Mouse (Mus musculus): ENCODE data around the gene Csrnp1. TPM values are rescaled to one million over a fixed set of nuclear protein-coding genes. Genes with fewer than 3 reads are reported as not detected.

The Csrnp1 gene
- polyA plus RNA-seq, 1 experiment from 2014 or later, result 1.6 TPM

- peaks cover 35% of the 10 kb centered on the region for H3K4me1 ChIP-seq (replicated peaks; ENCODE audit: control insufficient read depth, insufficient read depth, low read length)
- under 1% methylated on average over 63 of the region's 79 CpGs for WGBS
Observed at GRCm38 (mm10) chr9:119983585-119984535, 598 bp downstream of the Csrnp1 start.

DNA sequence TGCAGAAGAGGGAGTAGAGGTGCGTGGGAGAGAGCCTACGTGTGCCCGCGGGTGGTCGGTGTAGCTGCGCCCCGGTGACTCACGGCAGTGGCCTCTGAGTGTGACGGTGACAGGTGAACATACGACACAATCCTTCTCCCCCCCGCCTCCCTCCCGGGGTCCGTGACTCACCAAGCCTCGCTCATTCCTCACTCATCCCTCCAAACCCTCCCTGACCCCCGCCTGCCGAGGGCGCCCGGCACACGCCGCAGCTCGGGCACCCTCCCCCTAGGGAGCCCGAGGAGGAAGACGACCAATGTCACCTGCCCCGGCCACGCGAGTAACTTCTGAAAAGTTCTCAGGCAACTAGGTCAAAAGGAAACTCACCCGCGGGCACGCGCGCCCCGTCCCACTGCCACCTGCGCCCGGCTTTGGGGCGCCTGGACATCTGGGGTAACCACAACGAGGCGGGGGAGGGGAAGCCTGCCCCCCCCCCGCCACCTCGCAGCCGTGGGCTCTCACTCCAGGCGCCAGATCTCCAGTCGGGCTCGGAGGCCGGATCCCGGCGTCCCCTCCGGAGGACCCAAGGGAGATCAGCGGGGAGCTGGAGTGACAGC is 1.4 kb downstream of the Csrnp1 start:
- Histone ChIP-seq H3K27me3 (ENCODE audit: control insufficient read depth, insufficient read depth, low read length) (peaks cover 5% of the 10 kb centered on the region; the same call in 1 of the 2 replicates), H3K9me3 (ENCODE audit: control insufficient read depth, low read length) (no peaks in the 10 kb centered on the region), H3K9ac (ENCODE audit: low read length) (peak overlapping the region; percentile 58), H3K27ac (ENCODE audit: low read depth, low read length) (no peak overlapping the region), H3K36me3 (ENCODE audit: control insufficient read depth, insufficient read depth, low read length) (no peaks in the 10 kb centered on the region), H3K4me2 (ENCODE audit: low read depth, low read length, severe bottlenecking) (peak overlapping the region; percentile 94), H3K4me3 (ENCODE audit: low read depth, low read length) (peak overlapping the region; percentile 55), H3K4me1 (replicated peaks; ENCODE audit: control insufficient read depth, insufficient read depth, low read length) (peaks cover 35% of the 10 kb centered on the region)
- DNase-seq (ENCODE audit: low spot score) (peak; percentile 60), ATAC-seq (replicated peaks; ENCODE audit: low FRiP score) (peak; percentile 8; the same call in 1 of the 2 replicates)
- WGBS, result 1% methylated on average over 47 of the region's 48 CpGs

More at GRCm38 (mm10) chr9:119983585-119984535, 598 bp downstream of the Csrnp1 start:
- no peaks in the 10 kb centered on the region for H3K36me3 ChIP-seq (ENCODE audit: control insufficient read depth, insufficient read depth, low read length)
- peaks cover 5% of the 10 kb centered on the region; the same call in 1 of the 2 replicates for H3K27me3 ChIP-seq (ENCODE audit: control insufficient read depth, insufficient read depth, low read length)
- H3K4me2 ChIP-seq (ENCODE audit: low read depth, low read length, severe bottlenecking), result peak overlapping the region; percentile 94
- ATAC-seq (replicated peaks; ENCODE audit: low FRiP score) (peak; percentile 76), DNase-seq (ENCODE audit: low spot score) (peak; percentile 88)
- peak overlapping the region; percentile 55 for H3K4me3 ChIP-seq (ENCODE audit: low read depth, low read length)
- H3K27ac ChIP-seq (ENCODE audit: low read depth, low read length), result no peak overlapping the region
- no peaks in the 10 kb centered on the region for H3K9me3 ChIP-seq (ENCODE audit: control insufficient read depth, low read length)
- peak overlapping the region; percentile 58 for H3K9ac ChIP-seq (ENCODE audit: low read length)

DNA sequence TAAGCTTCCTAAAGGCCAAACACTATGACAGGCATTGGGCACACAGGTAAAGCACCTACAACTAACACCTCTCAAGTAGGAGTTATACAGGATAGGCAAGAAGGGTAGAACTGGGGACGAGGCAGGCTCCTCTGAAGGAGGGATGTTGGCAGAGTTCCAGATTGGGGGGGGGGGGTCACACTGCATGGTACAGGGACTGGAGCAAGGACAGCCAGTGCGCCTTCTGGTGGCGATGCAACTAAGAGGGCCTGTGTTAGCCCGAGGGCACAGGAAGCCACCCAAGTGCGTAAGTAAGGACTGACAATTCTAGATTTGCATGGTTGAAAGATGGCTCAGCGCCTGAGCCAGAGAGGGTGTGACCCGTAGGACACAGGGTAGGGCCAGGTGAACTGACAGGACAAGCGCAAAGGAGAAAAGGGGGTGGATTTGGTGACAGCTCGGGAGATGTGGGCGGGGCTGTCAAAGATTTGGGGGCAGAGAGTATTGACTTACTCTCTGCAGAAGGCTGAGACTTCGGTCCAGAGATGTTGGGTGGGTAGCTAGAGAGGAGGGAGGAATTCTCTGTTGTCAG is 2.1 kb downstream of the Csrnp1 start:
- 2% methylated on average over 11 of the region's 11 CpGs for WGBS
- DNase-seq (ENCODE audit: low spot score) (peak; percentile 75), ATAC-seq (replicated peaks; ENCODE audit: low FRiP score) (peak; percentile 25; the same call in 1 of the 2 replicates)
- Histone ChIP-seq H3K4me3 (ENCODE audit: low read depth, low read length) (peak overlapping the region; percentile 55), H3K27ac (ENCODE audit: low read depth, low read length) (peak overlapping the region; percentile 75; the same call in 1 of the 2 replicates), H3K4me2 (ENCODE audit: low read depth, low read length, severe bottlenecking) (peak overlapping the region; percentile 94), H3K9ac (ENCODE audit: low read length) (no peak overlapping the region; the same call in 1 of the 2 replicates), H3K36me3 (ENCODE audit: control insufficient read depth, insufficient read depth, low read length) (no peaks in the 10 kb centered on the region), H3K9me3 (ENCODE audit: control insufficient read depth, low read length) (no peaks in the 10 kb centered on the region), H3K27me3 (ENCODE audit: control insufficient read depth, insufficient read depth, low read length) (peaks cover 5% of the 10 kb centered on the region; the same call in 1 of the 2 replicates), H3K4me1 (replicated peaks; ENCODE audit: control insufficient read depth, insufficient read depth, low read length) (peaks cover 35% of the 10 kb centered on the region)

DNA sequence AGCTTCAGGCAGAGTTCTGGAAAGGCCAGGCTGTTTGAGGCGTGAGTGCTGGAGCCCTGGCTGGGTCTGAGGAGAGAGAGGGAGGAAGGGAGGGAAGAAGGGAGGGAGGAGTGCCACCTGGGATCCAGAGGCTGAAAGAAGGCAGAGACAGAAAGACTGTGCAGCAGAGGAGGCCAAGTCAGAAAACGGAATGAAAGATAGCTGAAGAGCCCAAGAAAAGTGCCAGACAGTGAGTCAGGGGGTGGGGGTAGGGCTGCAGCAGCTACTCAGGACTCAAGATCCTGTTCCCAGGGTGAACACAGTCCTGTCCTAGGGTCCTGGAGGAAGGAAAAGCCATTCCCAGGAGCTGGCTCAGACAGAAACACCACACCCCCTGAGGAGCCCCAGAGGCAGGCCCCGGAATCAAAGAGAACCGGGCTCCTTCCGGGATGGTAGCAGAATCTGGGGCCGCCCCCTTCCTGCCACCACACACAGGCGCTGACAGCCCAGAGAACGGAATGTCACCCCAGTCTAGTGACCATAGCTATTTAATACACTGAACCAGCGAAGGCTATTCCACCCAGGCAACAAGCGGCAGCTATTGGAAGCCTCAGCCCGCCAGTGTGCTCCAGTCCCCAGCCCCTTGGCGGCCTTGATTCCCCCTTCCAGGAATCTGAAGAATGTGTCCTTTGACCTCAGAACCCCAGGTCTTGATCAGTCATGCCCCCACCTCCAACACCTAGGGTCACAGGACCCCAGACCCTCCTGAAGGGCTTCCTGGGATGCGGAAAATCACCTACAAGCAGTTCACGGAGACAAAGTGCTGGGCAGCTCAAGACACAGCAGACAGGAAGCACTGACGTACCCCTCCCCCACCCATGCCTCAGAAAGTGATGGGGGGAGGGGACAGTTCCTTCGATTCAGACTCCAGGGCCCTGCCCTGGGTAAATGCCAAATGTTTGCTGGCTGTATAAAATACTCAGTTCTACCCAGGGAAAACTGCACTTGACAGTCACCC is 3.0 kb downstream of the Csrnp1 start:
- WGBS, result 0% methylated on average over 16 of the region's 16 CpGs
- Histone ChIP-seq H3K4me3 (ENCODE audit: low read depth, low read length) (peak overlapping the region; percentile 21; the same call in 1 of the 2 replicates), H3K9ac (ENCODE audit: low read length) (peak overlapping the region; percentile 47), H3K27me3 (ENCODE audit: control insufficient read depth, insufficient read depth, low read length) (peaks cover 5% of the 10 kb centered on the region; the same call in 1 of the 2 replicates), H3K4me2 (ENCODE audit: low read depth, low read length, severe bottlenecking) (peak overlapping the region; percentile 94), H3K27ac (ENCODE audit: low read depth, low read length) (peak overlapping the region; percentile 75), H3K4me1 (replicated peaks; ENCODE audit: control insufficient read depth, insufficient read depth, low read length) (peaks cover 35% of the 10 kb centered on the region), H3K36me3 (ENCODE audit: control insufficient read depth, insufficient read depth, low read length) (no peaks in the 10 kb centered on the region), H3K9me3 (ENCODE audit: control insufficient read depth, low read length) (no peaks in the 10 kb centered on the region)
- peak; percentile 79 for DNase-seq (ENCODE audit: low spot score)
- peak; percentile 8; the same call in 1 of the 2 replicates for ATAC-seq (replicated peaks; ENCODE audit: low FRiP score)

GRCm38 (mm10) chr9:119980770-119981182 is 3.7 kb downstream of the Csrnp1 start:
- Histone ChIP-seq H3K4me1 (replicated peaks; ENCODE audit: control insufficient read depth, insufficient read depth, low read length) (peaks cover 35% of the 10 kb centered on the region), H3K9ac (ENCODE audit: low read length) (peak overlapping the region; percentile 47), H3K4me2 (ENCODE audit: low read depth, low read length, severe bottlenecking) (peak overlapping the region; percentile 94; the same call in 1 of the 2 replicates), H3K27me3 (ENCODE audit: control insufficient read depth, insufficient read depth, low read length) (peaks cover 5% of the 10 kb centered on the region; the same call in 1 of the 2 replicates), H3K9me3 (ENCODE audit: control insufficient read depth, low read length) (no peaks in the 10 kb centered on the region), H3K4me3 (ENCODE audit: low read depth, low read length) (no peak overlapping the region), H3K36me3 (ENCODE audit: control insufficient read depth, insufficient read depth, low read length) (no peaks in the 10 kb centered on the region), H3K27ac (ENCODE audit: low read depth, low read length) (peak overlapping the region; percentile 75)
- ATAC-seq (replicated peaks; ENCODE audit: low FRiP score) (no peak), DNase-seq (ENCODE audit: low spot score) (no peak)
- WGBS, result 7% methylated on average over 4 of the region's 4 CpGs

- 44% methylated on average over 2 of the region's 2 CpGs for WGBS
- Histone ChIP-seq H3K4me1 (replicated peaks; ENCODE audit: control insufficient read depth, insufficient read depth, low read length) (peaks cover 35% of the 10 kb centered on the region), H3K27ac (ENCODE audit: low read depth, low read length) (no peak overlapping the region), H3K9ac (ENCODE audit: low read length) (no peak overlapping the region), H3K36me3 (ENCODE audit: control insufficient read depth, insufficient read depth, low read length) (no peaks in the 10 kb centered on the region), H3K27me3 (ENCODE audit: control insufficient read depth, insufficient read depth, low read length) (peaks cover 5% of the 10 kb centered on the region; the same call in 1 of the 2 replicates), H3K9me3 (ENCODE audit: control insufficient read depth, low read length) (no peaks in the 10 kb centered on the region), H3K4me2 (ENCODE audit: low read depth, low read length, severe bottlenecking) (no peak overlapping the region), H3K4me3 (ENCODE audit: low read depth, low read length) (no peak overlapping the region)
- ATAC-seq (replicated peaks; ENCODE audit: low FRiP score) (no peak), DNase-seq (ENCODE audit: low spot score) (no peak)
Observed at GRCm38 (mm10) chr9:119979749-119980148, 4.7 kb downstream of the Csrnp1 start.

- DNase-seq (ENCODE audit: low spot score) (no peak), ATAC-seq (replicated peaks; ENCODE audit: low FRiP score) (no peak)
- no peak overlapping the region for H3K27ac ChIP-seq (ENCODE audit: low read depth, low read length)
- no peak overlapping the region for H3K4me2 ChIP-seq (ENCODE audit: low read depth, low read length, severe bottlenecking)
- peaks cover 5% of the 10 kb centered on the region; the same call in 1 of the 2 replicates for H3K27me3 ChIP-seq (ENCODE audit: control insufficient read depth, insufficient read depth, low read length)
- WGBS, result 84% methylated on average over 6 of the region's 6 CpGs
- no peaks in the 10 kb centered on the region for H3K9me3 ChIP-seq (ENCODE audit: control insufficient read depth, low read length)
- H3K4me1 ChIP-seq (replicated peaks; ENCODE audit: control insufficient read depth, insufficient read depth, low read length), result peaks cover 32% of the 10 kb centered on the region
- H3K36me3 ChIP-seq (ENCODE audit: control insufficient read depth, insufficient read depth, low read length), result no peaks in the 10 kb centered on the region
- no peak overlapping the region for H3K4me3 ChIP-seq (ENCODE audit: low read depth, low read length)
- H3K9ac ChIP-seq (ENCODE audit: low read length), result no peak overlapping the region
Observed at GRCm38 (mm10) chr9:119978811-119979441, 5.5 kb downstream of the Csrnp1 start.

Data from forebrain, embryonic 11.5 days (tissue).